Mouse (Mus musculus) liver, postnatal 0 days (tissue): ENCODE results near the gene Cbln3. TPM values are rescaled to one million over a fixed set of nuclear protein-coding genes. Genes with fewer than 3 reads are reported as not detected.

Source experiments
- ATAC-seq: fragments of 200-750 bp; cut with Nextera tagmentation; 2 replicates; pipeline ENCODE4 v1.8.0; 2017; ENCODE audit warnings: mild to moderate bottlenecking, moderate library complexity
- DNase-seq: peaks from one replicate; pipeline ENCODE4 v3.0.0-alpha.2; 2016
- H3K27ac ChIP-seq: fragments of 300-500 bp; sonication (generic); 2 replicates; pipeline ENCODE4 v1.5.1; 2014; ENCODE audit warnings: antibody characterized with exemption, moderate library complexity, mild to moderate bottlenecking, low read depth
- H3K27me3 ChIP-seq: fragments of 300-500 bp; sonication (generic); 2 replicates; pipeline ENCODE4 v1.6.1; 2014; ENCODE audit warnings: low read length, control low read depth, mixed read lengths; ENCODE audit not compliant: insufficient read depth
- H3K36me3 ChIP-seq: fragments of 300-500 bp; sonication (generic); replicated peaks from 2 replicates; pipeline ENCODE4 v1.6.1; 2014; ENCODE audit warnings: mild to moderate bottlenecking, control low read depth, low read length, moderate library complexity, mixed read lengths; ENCODE audit not compliant: insufficient read depth
- H3K4me1 ChIP-seq: fragments of 300-500 bp; sonication (generic); 2 replicates; pipeline ENCODE4 v1.6.1; 2014; ENCODE audit warnings: antibody characterized with exemption, mild to moderate bottlenecking, control low read depth; ENCODE audit not compliant: insufficient read depth
- H3K4me2 ChIP-seq: fragments of 300-500 bp; sonication (generic); 2 replicates; pipeline ENCODE4 v1.6.1; 2014; ENCODE audit warnings: low read depth, mild to moderate bottlenecking, low read length, moderate library complexity, mixed read lengths
- H3K4me3 ChIP-seq: fragments of 300-500 bp; sonication (generic); 2 replicates; pipeline ENCODE4 v1.5.1; 2014; ENCODE audit warnings: low read depth, low read length
- H3K9ac ChIP-seq: fragments of 300-500 bp; sonication (generic); replicated peaks from 2 replicates; pipeline ENCODE4 v1.6.1; 2014; ENCODE audit warnings: mild to moderate bottlenecking, moderate library complexity
- H3K9me3 ChIP-seq: fragments of 300-500 bp; sonication (generic); 2 replicates; pipeline ENCODE4 v1.6.1; 2016; ENCODE audit warnings: mild to moderate bottlenecking, control low read depth, low read length, mixed read lengths
- CTCF ChIP-seq: sonication (generic); IDR thresholded peaks from 2 replicates; pipeline ENCODE4 v1.5.1; 2016; ENCODE audit warnings: antibody characterized with exemption, low read depth
- EP300 ChIP-seq: IDR thresholded peaks from 2 replicates; pipeline ENCODE4 v1.6.1; 2016; ENCODE audit warnings: antibody characterized with exemption, low read depth, mild to moderate bottlenecking
- WGBS: fragments of 180-500 bp; shearing (Covaris S2); extraction: QIAGEN DNeasy Blood & Tissue Kit; methylation state at CpG from one replicate; pipeline ENCODE4 v1.1.7; 2014; ENCODE audit not compliant: insufficient replicate concordance; 5-methylcytosine and 5-hydroxymethylcytosine counted together
- polyA plus RNA-seq: library from polyadenylated mRNA; unstranded; fragments of >200 nt; fragmentation: Nextera tagmentation; extraction: Ambion mirVana; gene quantifications from 2 replicates; pipeline ENCODE4 v1.2.1, GENCODE M21; 2015

Cbln3 gene
- polyA plus RNA-seq, 1 experiment from 2014 or later: 0.29 TPM

GRCm38 (mm10) chr14:55873714-55874683 is 10.2 kb downstream of the Cbln3 start:
- peak overlapping the region; percentile 41 for H3K4me3 ChIP-seq
- TF ChIP-seq CTCF (peak; percentile 97), EP300 (no peak)
- no peaks in the 10 kb centered on the region for H3K27me3 ChIP-seq
- H3K9ac ChIP-seq: no peak overlapping the region
- DNase-seq (peak; percentile 82), ATAC-seq (peak; percentile 78)
- H3K9me3 ChIP-seq: no peaks in the 10 kb centered on the region
- H3K27ac ChIP-seq: no peak overlapping the region
- peaks cover 10% of the 10 kb centered on the region for H3K4me1 ChIP-seq
- H3K36me3 ChIP-seq: no peaks in the 10 kb centered on the region; the same call in 1 of the 2 replicates
- 13% methylated on average over 30 of the region's 30 CpGs for WGBS
- H3K4me2 ChIP-seq: peak overlapping the region; percentile 63

GRCm38 (mm10) chr14:55873242-55873713 is 10.9 kb downstream of the Cbln3 start:
- H3K9me3 ChIP-seq: no peaks in the 10 kb centered on the region
- 80% methylated on average over 8 of the region's 8 CpGs for WGBS
- H3K9ac ChIP-seq: no peak overlapping the region
- DNase-seq (no peak), ATAC-seq (no peak)
- H3K4me3 ChIP-seq: no peak overlapping the region
- TF ChIP-seq EP300: no peak
- no peak for TF ChIP-seq CTCF
- no peak overlapping the region for H3K27ac ChIP-seq
- no peaks in the 10 kb centered on the region for H3K27me3 ChIP-seq
- H3K36me3 ChIP-seq: no peaks in the 10 kb centered on the region; the same call in 1 of the 2 replicates
- H3K4me1 ChIP-seq: peaks cover 10% of the 10 kb centered on the region
- H3K4me2 ChIP-seq: peak overlapping the region; percentile 63

GRCm38 (mm10) chr14:55872551-55872950 is 11.6 kb downstream of the Cbln3 start:
- no peak overlapping the region for H3K9ac ChIP-seq
- ATAC-seq (no peak), DNase-seq (no peak)
- TF ChIP-seq CTCF (no peak), EP300 (no peak)
- H3K27me3 ChIP-seq: no peaks in the 10 kb centered on the region
- H3K27ac ChIP-seq: no peak overlapping the region
- WGBS: 83% methylated on average over 17 of the region's 17 CpGs
- H3K9me3 ChIP-seq: no peaks in the 10 kb centered on the region
- H3K4me1 ChIP-seq: peaks cover 10% of the 10 kb centered on the region
- no peak overlapping the region for H3K4me2 ChIP-seq
- no peak overlapping the region for H3K4me3 ChIP-seq
- H3K36me3 ChIP-seq: no peaks in the 10 kb centered on the region; the same call in 1 of the 2 replicates

- Histone ChIP-seq H3K4me3 (no peak overlapping the region), H3K4me2 (no peak overlapping the region), H3K27ac (no peak overlapping the region), H3K9me3 (no peaks in the 10 kb centered on the region), H3K27me3 (no peaks in the 10 kb centered on the region), H3K4me1 (peaks cover 10% of the 10 kb centered on the region), H3K36me3 (no peaks in the 10 kb centered on the region; the same call in 1 of the 2 replicates), H3K9ac (no peak overlapping the region)
- ATAC-seq: no peak
- TF ChIP-seq CTCF: no peak
- TF ChIP-seq EP300: no peak
- no peak for DNase-seq
- 77% methylated on average over 12 of the region's 12 CpGs for WGBS
These were observed 12.2 kb downstream of the Cbln3 start for GRCm38 (mm10) chr14:55872039-55872438.

GRCm38 (mm10) chr14:55869538-55869937 is 14.7 kb downstream of the Cbln3 start:
- ATAC-seq (no peak), DNase-seq (no peak)
- Histone ChIP-seq H3K4me2 (no peak overlapping the region), H3K27me3 (no peaks in the 10 kb centered on the region), H3K27ac (no peak overlapping the region), H3K36me3 (peaks cover 3% of the 10 kb centered on the region), H3K9ac (no peak overlapping the region), H3K9me3 (no peaks in the 10 kb centered on the region), H3K4me3 (no peak overlapping the region), H3K4me1 (peaks cover 10% of the 10 kb centered on the region)
- TF ChIP-seq CTCF (no peak), EP300 (no peak)
- WGBS: 82% methylated on average over 6 of the region's 6 CpGs

GRCm38 (mm10) chr14:55868230-55869026 is 15.8 kb downstream of the Cbln3 start:
- ATAC-seq (no peak), DNase-seq (no peak)
- no peak overlapping the region for H3K4me2 ChIP-seq
- H3K27ac ChIP-seq: no peak overlapping the region
- H3K27me3 ChIP-seq: no peaks in the 10 kb centered on the region
- H3K9me3 ChIP-seq: no peaks in the 10 kb centered on the region
- peaks cover under 1% of the 10 kb centered on the region; the same call in 1 of the 2 replicates for H3K4me1 ChIP-seq
- H3K9ac ChIP-seq: no peak overlapping the region
- TF ChIP-seq CTCF (no peak), EP300 (no peak)
- H3K4me3 ChIP-seq: no peak overlapping the region
- WGBS: 79% methylated on average over 14 of the region's 14 CpGs
- peaks cover 3% of the 10 kb centered on the region for H3K36me3 ChIP-seq
